Mouse (Mus musculus) kidney, postnatal 0 days (tissue): ENCODE measurements around the gene Rpl39l. TPM values are rescaled to one million over a fixed set of nuclear protein-coding genes. Genes with fewer than 3 reads are reported as not detected.
A peak's percentile ranks its signal among the peaks of the same experiment; 100 is the strongest.
"Not testable (repeated sequence)": the region's sequence is repeated elsewhere in the genome, so short reads cannot be mapped to it uniquely, and the experiment has no call there.

Source experiments
- ATAC-seq: fragments of 200-750 bp; cut with Nextera tagmentation; replicated peaks from 2 replicates; pipeline ENCODE4 v1.8.0; 2017; ENCODE audit warnings: low read depth, moderate number of reproducible peaks, moderate TSS enrichment, moderate library complexity; ENCODE audit not compliant: low FRiP score
- DNase-seq: peaks from one replicate; pipeline ENCODE4 v3.0.0-alpha.2; 2016; ENCODE audit warnings: low spot score
- H3K27ac ChIP-seq: fragments of 300-500 bp; sonication (generic); 2 replicates; pipeline ENCODE4 v1.5.1; 2014; ENCODE audit warnings: mild to moderate bottlenecking
- H3K27me3 ChIP-seq: fragments of 300-500 bp; sonication (generic); 2 replicates; pipeline ENCODE4 v1.6.1; 2014; ENCODE audit warnings: low read length, mixed read lengths; ENCODE audit not compliant: insufficient read depth
- H3K36me3 ChIP-seq: fragments of 300-500 bp; sonication (generic); 2 replicates; pipeline ENCODE4 v1.6.1; 2014; ENCODE audit warnings: low read length, mixed read lengths; ENCODE audit not compliant: insufficient read depth
- H3K4me1 ChIP-seq: fragments of 300-500 bp; sonication (generic); replicated peaks from 2 replicates; pipeline ENCODE4 v1.6.1; 2014; ENCODE audit warnings: antibody characterized with exemption, low read length, mixed read lengths; ENCODE audit not compliant: insufficient read depth
- H3K4me2 ChIP-seq: fragments of 300-500 bp; sonication (generic); 2 replicates; pipeline ENCODE4 v1.6.1; 2014; ENCODE audit warnings: mild to moderate bottlenecking, low read length, moderate library complexity, mixed read lengths
- H3K4me3 ChIP-seq: fragments of 300-500 bp; sonication (generic); replicated peaks from 2 replicates; pipeline ENCODE4 v1.5.1; 2014; ENCODE audit warnings: low read depth, low read length
- H3K9ac ChIP-seq: fragments of 300-500 bp; sonication (generic); 2 replicates; pipeline ENCODE4 v1.6.1; 2014; ENCODE audit warnings: low read depth, low read length
- H3K9me3 ChIP-seq: fragments of 300-500 bp; sonication (generic); replicated peaks from 2 replicates; pipeline ENCODE4 v1.6.1; 2016; ENCODE audit warnings: low read length, inconsistent platforms, mixed read lengths
- CTCF ChIP-seq: IDR thresholded peaks from 2 replicates; pipeline ENCODE4 v1.5.1; 2016; ENCODE audit warnings: antibody characterized with exemption, low read depth, mild to moderate bottlenecking, moderate library complexity
- WGBS: fragments of 180-500 bp; shearing (Covaris S2); extraction: QIAGEN DNeasy Blood & Tissue Kit; methylation state at CpG from one replicate; pipeline ENCODE4 v1.1.7; 2014; 5-methylcytosine and 5-hydroxymethylcytosine counted together
- polyA plus RNA-seq: library from polyadenylated mRNA; unstranded; fragments of >200 nt; fragmentation: Nextera tagmentation; extraction: Ambion mirVana; gene quantifications from 2 replicates; pipeline ENCODE4 v1.2.1, GENCODE M21; 2015

Gene Rpl39l
- polyA plus RNA-seq, 1 experiment from 2014 or later: not detected

- Histone ChIP-seq H3K27ac (no peak overlapping the region), H3K4me1 (no peaks in the 10 kb centered on the region), H3K4me3 (no peak overlapping the region), H3K36me3 (no peaks in the 10 kb centered on the region), H3K9me3 (no peaks in the 10 kb centered on the region), H3K9ac (no peak overlapping the region), H3K27me3 (no peaks in the 10 kb centered on the region), H3K4me2 (no peak overlapping the region)
- 92% methylated on average over 4 of the region's 4 CpGs for WGBS
- ATAC-seq (no peak), DNase-seq (no peak)
- TF ChIP-seq CTCF: no peak
Measured at GRCm38 (mm10) chr16:10171276-10171675, 1.2 kb downstream of the Rpl39l start.

GRCm38 (mm10) chr16:10172179-10172820, 2.3 kb downstream of the Rpl39l start:
- Histone ChIP-seq H3K9ac (no peak overlapping the region), H3K4me3 (no peak overlapping the region), H3K4me2 (no peak overlapping the region), H3K36me3 (no peaks in the 10 kb centered on the region), H3K27me3 (no peaks in the 10 kb centered on the region), H3K9me3 (no peaks in the 10 kb centered on the region), H3K27ac (no peak overlapping the region), H3K4me1 (no peaks in the 10 kb centered on the region)
- DNase-seq: no peak
- 97% methylated on average over 3 of the region's 3 CpGs for WGBS
- TF ChIP-seq CTCF: no peak
- ATAC-seq: no peak

DNA sequence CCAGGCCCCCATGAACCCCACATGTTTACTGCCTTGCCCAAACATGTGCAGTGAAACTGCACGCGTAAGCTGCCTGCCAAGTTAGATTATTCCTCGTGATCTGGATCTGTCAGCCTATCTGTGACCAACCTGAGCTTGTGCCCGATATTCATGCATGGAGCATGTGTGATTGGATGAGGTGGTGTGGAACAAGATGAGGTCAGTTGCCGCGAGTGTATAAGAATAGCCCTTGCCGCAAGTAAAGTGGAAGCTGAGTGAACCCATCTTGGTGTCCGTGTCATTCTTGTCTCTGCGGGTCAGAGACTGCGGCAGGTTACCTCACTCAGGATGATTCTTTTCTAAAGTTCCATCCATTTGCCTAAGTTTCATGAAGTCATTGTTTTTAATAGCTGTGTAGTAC, 17.4 kb downstream of the Rpl39l start:
- not testable (repeated sequence) for DNase-seq, H3K27me3 ChIP-seq, H3K4me1 ChIP-seq, ATAC-seq, H3K9ac ChIP-seq, H3K36me3 ChIP-seq, H3K4me2 ChIP-seq, H3K4me3 ChIP-seq, H3K9me3 ChIP-seq, H3K27ac ChIP-seq
- 97% methylated on average over 10 of the region's 10 CpGs for WGBS

DNA sequence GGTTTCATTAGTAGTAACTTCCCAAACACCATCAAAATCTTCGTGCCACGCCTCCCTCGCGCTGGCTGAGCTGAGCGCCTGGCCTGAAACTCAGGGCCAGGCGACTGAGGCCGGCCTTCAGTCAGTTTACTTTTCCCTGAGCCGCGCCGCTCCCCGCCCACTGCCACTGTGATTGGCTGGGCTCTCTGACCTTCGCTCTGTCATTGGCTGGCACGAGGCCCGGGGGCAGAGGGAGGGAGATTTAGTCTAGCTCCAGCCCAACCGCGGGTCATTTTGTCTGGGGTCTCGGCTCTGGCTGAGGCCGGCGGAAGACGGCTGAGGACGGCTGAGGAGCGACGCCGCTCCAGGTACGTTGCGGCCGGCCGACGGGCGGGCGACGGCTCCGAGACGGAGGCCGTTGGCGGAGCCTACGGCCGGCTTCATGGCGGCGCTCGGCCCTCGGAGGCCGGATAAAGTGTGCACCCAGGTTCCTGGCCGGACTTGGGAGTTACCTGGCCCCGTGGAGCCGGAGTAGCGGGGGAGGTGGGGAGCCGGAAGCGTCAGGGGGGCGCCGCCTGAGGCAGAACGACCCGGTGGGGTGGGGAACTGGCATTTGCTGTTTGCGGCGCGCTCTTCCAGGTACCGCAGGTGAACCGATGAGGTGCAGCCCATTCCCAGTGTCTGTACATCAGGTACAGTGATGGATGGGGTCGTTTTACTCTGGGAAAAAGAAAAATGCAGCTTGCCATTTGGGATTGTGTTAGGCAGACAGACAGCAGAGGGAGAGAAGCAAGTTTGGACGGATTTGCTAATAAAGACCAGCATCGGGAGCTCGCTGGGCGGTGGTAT, 22.9 kb downstream of the Rpl39l start, which contains the start of gene Atf7ip2:
Atf7ip2 (plus strand) TSS at position 34 of the 828 bp plus-strand sequence.
- peak within 1 kb of the TSS; percentile 98 for H3K4me2 ChIP-seq
- H3K36me3 ChIP-seq: no peaks in the 10 kb centered on the region
- under 1% methylated on average over 63 of the region's 63 CpGs for WGBS
- no peak within 1 kb of the TSS for H3K27ac ChIP-seq
- H3K9ac ChIP-seq: peak within 1 kb of the TSS; percentile 59; the same call in 1 of the 2 replicates
- H3K4me1 ChIP-seq: 0 out of 2 replicates have a peak, but pooled peaks cover 6% of the 10 kb centered on the region
- no peak for TF ChIP-seq CTCF
- 0 out of 2 replicates have a peak, but pooled peaks cover 3% of the 10 kb centered on the region for H3K9me3 ChIP-seq
- H3K4me3 ChIP-seq: peak within 1 kb of the TSS; percentile 46
- no peaks in the 10 kb centered on the region for H3K27me3 ChIP-seq
- ATAC-seq (peak; percentile 99), DNase-seq (peak; percentile 94)

GRCm38 (mm10) chr16:10208777-10209176, 38.8 kb downstream of the Rpl39l start:
- WGBS: 89% methylated on average over 1 of the region's 1 CpGs
- Histone ChIP-seq H3K27me3 (no peaks in the 10 kb centered on the region), H3K27ac (no peak overlapping the region), H3K4me1 (no peaks in the 10 kb centered on the region), H3K4me2 (no peak overlapping the region), H3K9ac (no peak overlapping the region), H3K36me3 (no peaks in the 10 kb centered on the region), H3K9me3 (no peaks in the 10 kb centered on the region), H3K4me3 (no peak overlapping the region)
- TF ChIP-seq CTCF: peak; percentile 43
- DNase-seq (no peak), ATAC-seq (no peak)

DNA sequence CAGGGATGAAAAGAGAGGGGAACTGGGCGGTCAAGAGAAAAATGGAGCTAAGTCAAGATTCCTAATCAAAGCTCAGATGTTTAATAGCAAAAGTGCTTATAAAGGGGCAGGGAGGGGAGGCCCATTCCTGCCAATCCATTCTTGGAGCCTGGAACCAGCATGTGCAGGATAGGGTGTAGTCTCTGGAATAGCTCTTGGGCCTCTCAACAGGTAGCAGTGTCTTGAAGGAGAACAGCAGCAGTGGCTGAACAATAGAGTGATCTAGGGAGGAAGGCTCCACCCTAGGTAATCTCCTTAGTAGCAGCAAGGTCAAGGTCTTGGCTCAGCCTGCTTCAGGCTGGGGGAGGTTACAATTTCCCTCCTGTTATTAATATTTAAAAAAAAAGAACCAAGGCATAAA, 46.3 kb downstream of the Rpl39l start:
- H3K36me3 ChIP-seq, H3K4me2 ChIP-seq, H3K27ac ChIP-seq, H3K27me3 ChIP-seq, H3K4me3 ChIP-seq, ATAC-seq, H3K9me3 ChIP-seq, H3K4me1 ChIP-seq, DNase-seq, H3K9ac ChIP-seq: not testable (repeated sequence)
- 100% methylated on average over 1 of the region's 1 CpGs for WGBS

DNA sequence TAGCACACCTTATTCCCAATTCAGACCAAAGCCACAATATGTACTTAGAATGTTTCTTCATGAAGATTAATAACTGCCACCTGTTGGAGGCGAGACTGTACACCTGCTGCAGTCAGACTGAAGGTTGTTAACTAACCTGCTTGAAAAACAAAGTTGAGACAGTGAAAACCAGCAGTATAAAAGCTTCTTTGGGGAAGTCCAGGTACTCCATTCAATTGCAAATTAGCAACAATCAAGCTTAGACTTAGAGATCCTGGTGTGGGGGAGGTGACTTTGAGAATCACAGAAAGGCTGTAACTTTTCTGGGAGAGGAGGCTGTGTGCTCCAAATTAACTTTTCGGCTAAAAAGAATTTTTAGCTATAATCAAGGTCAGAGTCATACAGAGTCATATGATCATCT, 47.0 kb downstream of the Rpl39l start:
- H3K36me3 ChIP-seq, ATAC-seq, DNase-seq, H3K4me1 ChIP-seq, H3K9me3 ChIP-seq, H3K27ac ChIP-seq, H3K27me3 ChIP-seq, H3K9ac ChIP-seq, H3K4me3 ChIP-seq, H3K4me2 ChIP-seq: not testable (repeated sequence)
- WGBS: 85% methylated on average over 2 of the region's 2 CpGs

Other genes with a start within 250 kb of the Rpl39l start
- 0.01 and 0.08 TPM in 2 replicates for gene Grin2a, start 174.7 kb upstream of the Rpl39l start, polyA plus RNA-seq
- 0.79 and 0.96 TPM in 2 replicates for gene Atf7ip2, start 22.5 kb downstream of the Rpl39l start, polyA plus RNA-seq
- gene Emp2, start 143.7 kb downstream of the Rpl39l start, polyA plus RNA-seq: 17.6 and 19.7 TPM in 2 replicates
- gene Tekt5, start 225.3 kb downstream of the Rpl39l start, polyA plus RNA-seq: 1.1 and 1.2 TPM in 2 replicates
- 55.7 and 57.7 TPM in 2 replicates for gene Nubp1, start 241.7 kb downstream of the Rpl39l start, polyA plus RNA-seq